Mouse (Mus musculus) E14TG2a.4 (cell line): ENCODE measurements at regions not wholly inside any gene's neighbourhood (a gene's known extent, or its start where the extent isn't known, plus 50 kb on each side); places are given as distances from the start of the nearest gene placed in this dataset.

Experiments
- H3K27me3 ChIP-seq: 2 replicates; pipeline ENCODE4 v1.6.1; 2014; ENCODE audit warnings: low read length, control low read depth; ENCODE audit not compliant: insufficient read depth
- H3K36me3 ChIP-seq: 2 replicates; pipeline ENCODE4 v1.6.1; 2014; ENCODE audit warnings: low read length, control low read depth; ENCODE audit not compliant: insufficient read depth
- H3K4me1 ChIP-seq: replicated peaks from 2 replicates; pipeline ENCODE4 v1.6.1; 2014; ENCODE audit warnings: low read depth, low read length, control low read depth
- H3K4me3 ChIP-seq: replicated peaks from 2 replicates; pipeline ENCODE4 v1.5.1; 2014; ENCODE audit warnings: mild to moderate bottlenecking, low read length
- H3K9me3 ChIP-seq: 2 replicates; pipeline ENCODE4 v1.6.1; 2014; ENCODE audit warnings: low read length, control low read depth
- CTCF ChIP-seq: conservative IDR thresholded peaks from 2 replicates; pipeline ENCODE4 v1.5.1; 2014; ENCODE audit warnings: low read length
- NANOG ChIP-seq: IDR thresholded peaks from 2 replicates; pipeline ENCODE4 v1.6.1; 2014; ENCODE audit warnings: borderline replicate concordance, low read length, mixed read lengths
- POU5F1 ChIP-seq: IDR thresholded peaks from 2 replicates; pipeline ENCODE4 v1.6.1; 2014; ENCODE audit warnings: low read length, borderline replicate concordance

- no peaks in the 10 kb centered on the region for H3K36me3 ChIP-seq
- TF ChIP-seq CTCF (no peak), NANOG (no peak), POU5F1 (no peak)
- no peaks in the 10 kb centered on the region for H3K9me3 ChIP-seq
- H3K4me3 ChIP-seq: no peak overlapping the region
- H3K4me1 ChIP-seq: no peaks in the 10 kb centered on the region
- no peaks in the 10 kb centered on the region for H3K27me3 ChIP-seq
Observed at GRCm38 (mm10) chr11:45058658-45059057, 441.5 kb downstream of the Ebf1 start.

- Histone ChIP-seq H3K4me3 (no peak overlapping the region), H3K27me3 (no peaks in the 10 kb centered on the region), H3K4me1 (no peaks in the 10 kb centered on the region), H3K36me3 (no peaks in the 10 kb centered on the region), H3K9me3 (no peaks in the 10 kb centered on the region)
- TF ChIP-seq POU5F1 (no peak), CTCF (no peak), NANOG (no peak)
Observed at GRCm38 (mm10) chr11:45066592-45066991, 449.5 kb downstream of the Ebf1 start.

- no peak overlapping the region for H3K4me3 ChIP-seq
- no peaks in the 10 kb centered on the region for H3K36me3 ChIP-seq
- H3K9me3 ChIP-seq: no peaks in the 10 kb centered on the region
- H3K4me1 ChIP-seq: no peaks in the 10 kb centered on the region
- no peaks in the 10 kb centered on the region for H3K27me3 ChIP-seq
- TF ChIP-seq CTCF: no peak
- TF ChIP-seq NANOG: no peak
- no peak for TF ChIP-seq POU5F1
Observed at GRCm38 (mm10) chr11:45070280-45070679, 453.2 kb downstream of the Ebf1 start.

GRCm38 (mm10) chr11:45071195-45071594, 454.1 kb downstream of the Ebf1 start:
- no peaks in the 10 kb centered on the region for H3K27me3 ChIP-seq
- no peaks in the 10 kb centered on the region for H3K9me3 ChIP-seq
- H3K4me1 ChIP-seq: no peaks in the 10 kb centered on the region
- TF ChIP-seq CTCF (no peak), POU5F1 (no peak), NANOG (no peak)
- H3K4me3 ChIP-seq: no peak overlapping the region
- H3K36me3 ChIP-seq: no peaks in the 10 kb centered on the region

- TF ChIP-seq NANOG (no peak), CTCF (no peak), POU5F1 (no peak)
- no peaks in the 10 kb centered on the region for H3K9me3 ChIP-seq
- no peak overlapping the region for H3K4me3 ChIP-seq
Observed at GRCm38 (mm10) chr11:45084506-45085037, 467.5 kb downstream of the Ebf1 start.

GRCm38 (mm10) chr11:45085145-45085544, 468.0 kb downstream of the Ebf1 start:
- Histone ChIP-seq H3K9me3 (no peaks in the 10 kb centered on the region), H3K4me3 (no peak overlapping the region), H3K36me3 (no peaks in the 10 kb centered on the region), H3K4me1 (0 out of 2 replicates have a peak, but pooled peaks cover 7% of the 10 kb centered on the region), H3K27me3 (no peaks in the 10 kb centered on the region)
- TF ChIP-seq POU5F1: no peak
- no peak for TF ChIP-seq NANOG
- no peak for TF ChIP-seq CTCF

More at GRCm38 (mm10) chr11:45084506-45085037, 467.5 kb downstream of the Ebf1 start:
- Histone ChIP-seq H3K27me3 (no peaks in the 10 kb centered on the region), H3K4me1 (0 out of 2 replicates have a peak, but pooled peaks cover 8% of the 10 kb centered on the region), H3K36me3 (no peaks in the 10 kb centered on the region)

- H3K4me1 ChIP-seq: no peaks in the 10 kb centered on the region
- no peaks in the 10 kb centered on the region for H3K27me3 ChIP-seq
- H3K9me3 ChIP-seq: no peaks in the 10 kb centered on the region
- TF ChIP-seq NANOG (no peak), POU5F1 (no peak), CTCF (no peak)
- no peak overlapping the region for H3K4me3 ChIP-seq
- H3K36me3 ChIP-seq: no peaks in the 10 kb centered on the region
Observed at GRCm38 (mm10) chr11:45087186-45087915, 470.2 kb downstream of the Ebf1 start.

GRCm38 (mm10) chr11:45088286-45088685, 471.2 kb downstream of the Ebf1 start:
- no peaks in the 10 kb centered on the region for H3K4me1 ChIP-seq
- TF ChIP-seq CTCF: no peak
- TF ChIP-seq NANOG: no peak
- no peak for TF ChIP-seq POU5F1
- no peaks in the 10 kb centered on the region for H3K9me3 ChIP-seq
- no peaks in the 10 kb centered on the region for H3K36me3 ChIP-seq
- H3K4me3 ChIP-seq: no peak overlapping the region
- no peaks in the 10 kb centered on the region for H3K27me3 ChIP-seq
